Mouse (Mus musculus) embryonic facial prominence, embryonic 14.5 days (tissue): ENCODE measurements at regions not wholly inside any gene's neighbourhood (a gene's known extent, or its start where the extent isn't known, plus 50 kb on each side); places are given as distances from the start of the nearest gene placed in this dataset.

Experiments used
- ATAC-seq: fragments of 200-750 bp; cut with Nextera tagmentation; 2 replicates; pipeline ENCODE4 v1.8.0; 2017; ENCODE audit warnings: low read depth, moderate number of reproducible peaks, moderate TSS enrichment
- DNase-seq: peaks from one replicate; pipeline ENCODE4 v3.0.0-alpha.2; 2015; ENCODE audit warnings: low spot score
- H3K27ac ChIP-seq: fragments of 300-500 bp; sonication (generic); replicated peaks from 2 replicates; pipeline ENCODE4 v1.5.1; 2014; ENCODE audit warnings: low read depth, mild to moderate bottlenecking, low read length, moderate library complexity
- H3K27me3 ChIP-seq: fragments of 300-500 bp; sonication (generic); replicated peaks from 2 replicates; pipeline ENCODE4 v1.6.1; 2014; ENCODE audit warnings: low read length; ENCODE audit not compliant: control insufficient read depth, insufficient read depth
- H3K36me3 ChIP-seq: fragments of 300-500 bp; sonication (generic); 2 replicates; pipeline ENCODE4 v1.6.1; 2014; ENCODE audit warnings: low read length, mixed read lengths; ENCODE audit not compliant: control insufficient read depth, insufficient read depth
- H3K4me1 ChIP-seq: fragments of 300-500 bp; sonication (generic); 2 replicates; pipeline ENCODE4 v1.6.1; 2014; ENCODE audit warnings: antibody characterized with exemption, low read length; ENCODE audit not compliant: control insufficient read depth, insufficient read depth
- H3K4me2 ChIP-seq: fragments of 300-500 bp; sonication (generic); 2 replicates; pipeline ENCODE4 v1.6.1; 2014; ENCODE audit warnings: low read depth, mild to moderate bottlenecking, low read length, moderate library complexity, mixed read lengths
- H3K4me3 ChIP-seq: fragments of 300-500 bp; sonication (generic); 2 replicates; pipeline ENCODE4 v1.5.1; 2014; ENCODE audit warnings: low read depth, mild to moderate bottlenecking, low read length
- H3K9ac ChIP-seq: fragments of 300-500 bp; sonication (generic); 2 replicates; pipeline ENCODE4 v1.6.1; 2014; ENCODE audit warnings: low read depth, mild to moderate bottlenecking, low read length, moderate library complexity, mixed read lengths
- H3K9me3 ChIP-seq: fragments of 300-500 bp; sonication (generic); 2 replicates; pipeline ENCODE4 v1.6.1; 2016; ENCODE audit warnings: low read length; ENCODE audit not compliant: control insufficient read depth
- WGBS: fragments of 180-500 bp; shearing (Covaris S2); extraction: QIAGEN DNeasy Blood & Tissue Kit; methylation state at CpG from one replicate; pipeline ENCODE4 v1.1.7; 2014; 5-methylcytosine and 5-hydroxymethylcytosine counted together

GRCm38 (mm10) chrX:117272809-117273208 lies 258.3 kb downstream of the H2afb1 start:
- ATAC-seq (no peak), DNase-seq (no peak)
- Histone ChIP-seq H3K36me3 (no peaks in the 10 kb centered on the region), H3K9ac (no peak overlapping the region), H3K27me3 (no peaks in the 10 kb centered on the region), H3K4me3 (no peak overlapping the region), H3K4me2 (no peak overlapping the region), H3K4me1 (no peaks in the 10 kb centered on the region), H3K9me3 (no peaks in the 10 kb centered on the region), H3K27ac (no peak overlapping the region)
- 88% methylated on average over 3 of the region's 3 CpGs for WGBS

- Histone ChIP-seq H3K27ac (no peak overlapping the region), H3K9me3 (no peaks in the 10 kb centered on the region), H3K4me3 (no peak overlapping the region), H3K4me2 (no peak overlapping the region), H3K27me3 (no peaks in the 10 kb centered on the region), H3K4me1 (no peaks in the 10 kb centered on the region), H3K9ac (no peak overlapping the region), H3K36me3 (no peaks in the 10 kb centered on the region)
- ATAC-seq (no peak), DNase-seq (peak; percentile 0)
- WGBS, result 67% methylated on average over 7 of the region's 7 CpGs
Measured at GRCm38 (mm10) chrX:117298500-117298899, 283.9 kb downstream of the H2afb1 start.

- Histone ChIP-seq H3K4me3 (no peak overlapping the region), H3K9me3 (no peaks in the 10 kb centered on the region), H3K27me3 (no peaks in the 10 kb centered on the region), H3K27ac (no peak overlapping the region), H3K4me2 (no peak overlapping the region), H3K36me3 (no peaks in the 10 kb centered on the region), H3K4me1 (no peaks in the 10 kb centered on the region), H3K9ac (no peak overlapping the region)
- ATAC-seq (no peak), DNase-seq (peak; percentile 22)
- WGBS, result 20% methylated on average over 2 of the region's 2 CpGs
Measured at GRCm38 (mm10) chrX:117299697-117300192, 285.2 kb downstream of the H2afb1 start.
